Mouse (Mus musculus) C2C12 (cell line): ENCODE results near the gene Zxdc.

Experiments
- CEBPB ChIP-seq: IDR thresholded peaks from one replicate; pipeline ENCODE4 v1.6.1; 2011; ENCODE audit warnings: low read depth, mild to moderate bottlenecking, control low read depth, moderate library complexity
- CTCF ChIP-seq: IDR thresholded peaks from one replicate; pipeline ENCODE4 v1.5.1; 2011; ENCODE audit not compliant: control insufficient read depth, insufficient read depth, insufficient read length
- MAX ChIP-seq: IDR thresholded peaks from one replicate; pipeline ENCODE4 v1.6.1; 2011; ENCODE audit warnings: mild to moderate bottlenecking, control low read depth

DNA sequence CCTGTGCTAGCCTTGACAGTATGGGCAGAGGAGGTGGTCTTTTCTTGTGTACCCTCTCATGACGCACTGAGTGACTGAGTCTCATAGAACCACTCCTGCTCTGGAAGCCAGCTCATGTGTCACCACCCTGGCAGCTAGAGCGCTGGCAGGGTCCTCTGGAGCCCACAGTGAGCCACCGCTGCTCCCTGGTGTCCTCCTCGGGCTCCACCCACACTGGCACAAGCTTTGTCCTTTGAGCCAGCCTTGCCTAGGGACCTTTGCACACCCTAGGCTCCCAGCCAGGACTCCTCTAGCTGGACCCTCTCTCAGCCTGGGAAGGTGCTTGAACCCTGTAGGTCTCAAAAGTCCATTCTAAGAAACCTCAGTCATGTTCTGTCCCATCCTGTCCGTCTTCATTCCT lies 81.4 kb downstream of the Zxdc start:
- TF ChIP-seq CTCF, result no peak
- TF ChIP-seq CEBPB, result no peak
- no peak for TF ChIP-seq MAX
